Mouse (Mus musculus) olfactory bulb, adult 2 months (tissue): ENCODE data around the gene Galp.
"Not testable (repeated sequence)": the region's sequence is repeated elsewhere in the genome, so short reads cannot be mapped to it uniquely, and the experiment has no call there.

Source experiments
- CTCF ChIP-seq: fragments of 200-500 bp; IDR thresholded peaks from 2 replicates; pipeline ENCODE4 v1.5.1; 2012; ENCODE audit warnings: low read depth, mild to moderate bottlenecking, low read length, moderate library complexity; ENCODE audit not compliant: insufficient read depth
- POLR2A ChIP-seq: fragments of 200-500 bp; IDR thresholded peaks from 2 replicates; pipeline ENCODE4 v1.6.1; 2012; ENCODE audit warnings: mild to moderate bottlenecking, low read depth, low read length, moderate library complexity; ENCODE audit not compliant: insufficient read depth

GRCm38 (mm10) chr7:6174365-6174987, 22.4 kb upstream of the Galp start:
- TF ChIP-seq POLR2A, CTCF: not testable (repeated sequence)
